Mouse (Mus musculus): ENCODE measurements around the gene Gm29666. TPM values are rescaled to one million over a fixed set of nuclear protein-coding genes. Genes with fewer than 3 reads are reported as not detected.

Gene Gm29666
- polyA plus RNA-seq, 1 experiment, result not detected

DNA sequence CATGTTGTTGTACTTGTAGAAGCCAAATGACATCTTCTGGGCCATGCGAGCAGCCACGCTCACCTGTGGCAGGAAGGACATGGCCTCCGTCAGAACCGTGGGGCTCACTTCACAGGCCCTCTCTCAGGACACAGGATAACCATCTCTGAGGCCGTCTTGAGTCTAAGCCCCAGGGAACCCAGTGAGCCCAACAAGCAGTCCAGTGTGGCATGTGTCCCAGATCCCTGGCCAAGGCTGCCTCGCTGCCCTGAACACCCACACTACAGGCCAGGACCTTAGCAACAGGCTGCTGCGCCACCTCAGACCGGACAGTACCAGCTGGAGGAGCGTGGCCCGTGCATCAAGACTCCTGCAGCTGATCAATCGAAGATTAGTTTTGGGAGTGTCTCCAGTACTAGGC lies 33.4 kb upstream of the Gm29666 start:
- Histone ChIP-seq H3K4me1 (ENCODE audit: control insufficient read depth, insufficient read depth, low read length) (peaks cover 71% of the 10 kb centered on the region), H3K4me3 (ENCODE audit: insufficient read depth, low read depth, low read length) (no peak overlapping the region), H3K27ac (ENCODE audit: insufficient read depth, low read depth, low read length) (no peak overlapping the region)
- TF ChIP-seq POLR2A (IDR thresholded peaks at IDR 0.05; ENCODE audit: insufficient read depth, low read depth, low read length), result no peak
- TF ChIP-seq CTCF (IDR thresholded peaks at IDR 0.05; ENCODE audit: insufficient read depth, low read depth, low read length), result no peak
- WGBS, result 84% methylated on average over 11 of the region's 11 CpGs

GRCm38 (mm10) chr15:84950053-84950452 lies 30.2 kb upstream of the Gm29666 start:
- peak overlapping the region; percentile 80 for H3K27ac ChIP-seq (ENCODE audit: insufficient read depth, low read depth, low read length)
- 37% methylated on average over 4 of the region's 4 CpGs for WGBS
- TF ChIP-seq CTCF (IDR thresholded peaks at IDR 0.05; ENCODE audit: insufficient read depth, low read depth, low read length) (no peak), POLR2A (IDR thresholded peaks at IDR 0.05; ENCODE audit: insufficient read depth, low read depth, low read length) (no peak)

GRCm38 (mm10) chr15:84948990-84949389 lies 29.2 kb upstream of the Gm29666 start:
- TF ChIP-seq POLR2A (IDR thresholded peaks at IDR 0.05; ENCODE audit: insufficient read depth, low read depth, low read length) (no peak), CTCF (IDR thresholded peaks at IDR 0.05; ENCODE audit: insufficient read depth, low read depth, low read length) (no peak)
- peaks cover 47% of the 10 kb centered on the region for H3K4me1 ChIP-seq (ENCODE audit: control insufficient read depth, insufficient read depth, low read length)
- H3K27ac ChIP-seq (ENCODE audit: insufficient read depth, low read depth, low read length), result no peak overlapping the region
- H3K4me3 ChIP-seq (ENCODE audit: insufficient read depth, low read depth, low read length), result no peak overlapping the region
- WGBS, result 74% methylated on average over 14 of the region's 14 CpGs

More at GRCm38 (mm10) chr15:84950053-84950452, 30.2 kb upstream of the Gm29666 start:
- Histone ChIP-seq H3K4me3 (ENCODE audit: insufficient read depth, low read depth, low read length) (no peak overlapping the region), H3K4me1 (ENCODE audit: control insufficient read depth, insufficient read depth, low read length) (peaks cover 51% of the 10 kb centered on the region)

DNA sequence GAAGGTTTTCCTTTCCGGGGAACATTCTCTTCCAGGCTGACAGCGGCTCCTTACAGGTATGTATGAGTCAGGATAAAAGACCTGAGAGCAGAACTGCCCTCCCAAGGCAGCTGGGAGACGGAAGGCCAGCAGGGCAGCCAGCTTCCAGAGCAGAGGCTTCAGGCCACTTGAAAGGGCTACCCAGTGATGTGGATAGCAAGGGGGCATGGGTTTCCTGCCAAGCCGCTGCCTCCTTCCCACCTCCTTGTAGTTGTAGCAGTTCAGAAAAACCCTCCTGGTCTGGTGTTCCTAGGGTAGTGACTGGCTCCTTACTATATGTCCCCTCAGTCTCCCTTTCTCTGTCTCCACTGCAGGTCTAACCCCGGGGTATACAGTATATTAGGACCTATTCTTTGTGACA lies 24.5 kb upstream of the Gm29666 start:
- no peak for TF ChIP-seq POLR2A (IDR thresholded peaks at IDR 0.05; ENCODE audit: insufficient read depth, low read depth, low read length)
- no peak for TF ChIP-seq CTCF (IDR thresholded peaks at IDR 0.05; ENCODE audit: insufficient read depth, low read depth, low read length)
- peaks cover 25% of the 10 kb centered on the region for H3K4me1 ChIP-seq (ENCODE audit: control insufficient read depth, insufficient read depth, low read length)
- 76% methylated on average over 5 of the region's 5 CpGs for WGBS
- no peak overlapping the region for H3K27ac ChIP-seq (ENCODE audit: insufficient read depth, low read depth, low read length)
- H3K4me3 ChIP-seq (ENCODE audit: insufficient read depth, low read depth, low read length), result no peak overlapping the region

GRCm38 (mm10) chr15:84942647-84943285 lies 22.9 kb upstream of the Gm29666 start:
- peaks cover 22% of the 10 kb centered on the region for H3K4me1 ChIP-seq (ENCODE audit: control insufficient read depth, insufficient read depth, low read length)
- TF ChIP-seq CTCF (IDR thresholded peaks at IDR 0.05; ENCODE audit: insufficient read depth, low read depth, low read length), result no peak
- TF ChIP-seq POLR2A (IDR thresholded peaks at IDR 0.05; ENCODE audit: insufficient read depth, low read depth, low read length), result no peak
- H3K4me3 ChIP-seq (ENCODE audit: insufficient read depth, low read depth, low read length), result no peak overlapping the region
- H3K27ac ChIP-seq (ENCODE audit: insufficient read depth, low read depth, low read length), result peak overlapping the region; percentile 40; the same call in 1 of the 2 replicates
- WGBS, result 19% methylated on average over 11 of the region's 11 CpGs

- no peak overlapping the region for H3K4me3 ChIP-seq (ENCODE audit: insufficient read depth, low read depth, low read length)
- H3K27ac ChIP-seq (ENCODE audit: insufficient read depth, low read depth, low read length), result no peak overlapping the region
- 72% methylated on average over 12 of the region's 12 CpGs for WGBS
- H3K4me1 ChIP-seq (ENCODE audit: control insufficient read depth, insufficient read depth, low read length), result peaks cover 25% of the 10 kb centered on the region
- TF ChIP-seq CTCF (IDR thresholded peaks at IDR 0.05; ENCODE audit: insufficient read depth, low read depth, low read length) (no peak), POLR2A (IDR thresholded peaks at IDR 0.05; ENCODE audit: insufficient read depth, low read depth, low read length) (no peak)
Measured at GRCm38 (mm10) chr15:84940102-84940501, 20.3 kb upstream of the Gm29666 start.

DNA sequence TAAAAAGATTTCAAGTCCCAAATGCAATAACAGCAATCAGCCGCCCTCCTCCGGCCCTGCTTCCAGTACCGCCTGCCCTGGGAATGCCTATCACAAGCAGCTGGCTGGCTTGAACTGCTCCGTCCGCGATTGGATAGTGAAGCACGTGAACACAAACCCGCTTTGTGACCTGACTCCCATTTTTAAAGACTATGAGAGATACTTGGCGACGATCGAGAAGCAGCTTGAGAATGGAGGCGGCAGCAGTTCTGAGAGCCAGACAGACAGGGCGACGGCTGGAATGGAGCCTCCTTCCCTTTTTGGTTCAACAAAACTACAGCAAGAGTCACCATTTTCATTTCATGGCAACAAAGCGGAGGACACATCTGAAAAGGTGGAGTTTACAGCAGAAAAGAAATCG lies 15.1 kb upstream of the Gm29666 start:
- Histone ChIP-seq H3K4me1 (ENCODE audit: control insufficient read depth, insufficient read depth, low read length) (0 out of 2 replicates have a peak, but pooled peaks cover 3% of the 10 kb centered on the region), H3K4me3 (ENCODE audit: insufficient read depth, low read depth, low read length) (no peak overlapping the region), H3K27ac (ENCODE audit: insufficient read depth, low read depth, low read length) (no peak overlapping the region)
- TF ChIP-seq POLR2A (IDR thresholded peaks at IDR 0.05; ENCODE audit: insufficient read depth, low read depth, low read length) (no peak), CTCF (IDR thresholded peaks at IDR 0.05; ENCODE audit: insufficient read depth, low read depth, low read length) (no peak)
- WGBS, result 53% methylated on average over 16 of the region's 16 CpGs

DNA sequence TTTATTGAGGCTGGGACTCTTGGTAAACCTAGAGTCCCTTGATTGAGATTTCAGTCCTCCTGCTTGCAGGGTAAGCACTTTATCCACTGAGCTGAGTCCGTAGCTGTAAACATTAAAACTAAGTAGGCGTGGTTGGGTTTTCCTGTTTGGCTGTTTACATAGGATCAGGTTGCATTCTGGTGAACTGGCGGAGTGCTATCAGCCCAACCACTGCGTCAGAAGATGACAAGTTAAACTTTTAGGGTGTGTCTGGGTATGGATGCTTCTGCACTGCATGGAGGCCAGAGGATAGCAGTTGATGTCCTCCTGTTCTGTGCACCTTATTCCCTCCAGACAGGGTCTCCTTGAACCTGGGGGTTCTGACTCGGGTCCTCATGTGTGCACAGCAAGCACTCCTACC lies 12.5 kb upstream of the Gm29666 start:
- H3K4me3 ChIP-seq (ENCODE audit: insufficient read depth, low read depth, low read length), result no peak overlapping the region
- WGBS, result 84% methylated on average over 5 of the region's 5 CpGs
- TF ChIP-seq POLR2A (IDR thresholded peaks at IDR 0.05; ENCODE audit: insufficient read depth, low read depth, low read length) (no peak), CTCF (IDR thresholded peaks at IDR 0.05; ENCODE audit: insufficient read depth, low read depth, low read length) (no peak)
- H3K4me1 ChIP-seq (ENCODE audit: control insufficient read depth, insufficient read depth, low read length), result 0 out of 2 replicates have a peak, but pooled peaks cover 3% of the 10 kb centered on the region
- H3K27ac ChIP-seq (ENCODE audit: insufficient read depth, low read depth, low read length), result no peak overlapping the region

- no peak for TF ChIP-seq POLR2A (IDR thresholded peaks at IDR 0.05; ENCODE audit: insufficient read depth, low read depth, low read length)
- TF ChIP-seq CTCF (IDR thresholded peaks at IDR 0.05; ENCODE audit: insufficient read depth, low read depth, low read length), result no peak
- Histone ChIP-seq H3K27ac (ENCODE audit: insufficient read depth, low read depth, low read length) (no peak overlapping the region), H3K4me3 (ENCODE audit: insufficient read depth, low read depth, low read length) (no peak overlapping the region), H3K4me1 (ENCODE audit: control insufficient read depth, insufficient read depth, low read length) (no peaks in the 10 kb centered on the region; the same call in 1 of the 2 replicates)
- 53% methylated on average over 1 of the region's 1 CpGs for WGBS
Measured at GRCm38 (mm10) chr15:84925495-84926018, 5.7 kb upstream of the Gm29666 start.

Measured in olfactory bulb, adult 2 months (tissue).